Mouse (Mus musculus) neural tube, embryonic 14.5 days (tissue): ENCODE results near the gene Ccr4. TPM values are rescaled to one million over a fixed set of nuclear protein-coding genes. Genes with fewer than 3 reads are reported as not detected.

Experiments
- ATAC-seq: fragments of 200-750 bp; cut with Nextera tagmentation; 2 replicates; pipeline ENCODE4 v1.8.0; 2017; ENCODE audit warnings: low read depth, mild to moderate bottlenecking, moderate TSS enrichment, moderate library complexity
- H3K27ac ChIP-seq: fragments of 300-500 bp; sonication (generic); 2 replicates; pipeline ENCODE4 v1.5.1; 2014; ENCODE audit warnings: low read depth, mild to moderate bottlenecking, control low read depth, low read length, moderate library complexity, mixed read lengths
- H3K27me3 ChIP-seq: fragments of 300-500 bp; sonication (generic); 2 replicates; pipeline ENCODE4 v1.6.1; 2014; ENCODE audit warnings: low read length; ENCODE audit not compliant: control insufficient read depth, insufficient read depth
- H3K36me3 ChIP-seq: fragments of 300-500 bp; sonication (generic); 2 replicates; pipeline ENCODE4 v1.6.1; 2014; ENCODE audit warnings: low read length, mixed read lengths; ENCODE audit not compliant: control insufficient read depth, insufficient read depth
- H3K4me1 ChIP-seq: fragments of 300-500 bp; sonication (generic); 2 replicates; pipeline ENCODE4 v1.6.1; 2014; ENCODE audit warnings: low read length; ENCODE audit not compliant: control insufficient read depth, insufficient read depth
- H3K4me2 ChIP-seq: fragments of 300-500 bp; sonication (generic); 2 replicates; pipeline ENCODE4 v1.6.1; 2014; ENCODE audit warnings: mild to moderate bottlenecking, low read depth, low read length, control low read depth
- H3K4me3 ChIP-seq: fragments of 300-500 bp; sonication (generic); 2 replicates; pipeline ENCODE4 v1.5.1; 2014; ENCODE audit warnings: low read depth, low read length, control low read depth, mixed read lengths
- H3K9ac ChIP-seq: fragments of 300-500 bp; sonication (generic); replicated peaks from 2 replicates; pipeline ENCODE4 v1.6.1; 2014; ENCODE audit warnings: low read depth, mild to moderate bottlenecking, control low read depth, low read length, mixed read lengths
- H3K9me3 ChIP-seq: fragments of 300-500 bp; sonication (generic); 2 replicates; pipeline ENCODE4 v1.6.1; 2016; ENCODE audit warnings: low read length; ENCODE audit not compliant: control insufficient read depth
- WGBS: fragments of 180-500 bp; shearing (Covaris S2); extraction: QIAGEN DNeasy Blood & Tissue Kit; methylation state at CpG from one replicate; pipeline ENCODE4 v1.1.7; 2014; 5-methylcytosine and 5-hydroxymethylcytosine counted together
- polyA plus RNA-seq: library from polyadenylated mRNA; unstranded; fragments of >200 nt; fragmentation: Nextera tagmentation; extraction: Ambion mirVana; gene quantifications from 2 replicates; pipeline ENCODE4 v1.2.1, GENCODE M21; 2014

Ccr4 gene
- polyA plus RNA-seq, 1 experiment from 2014 or later = not detected

GRCm38 (mm10) chr9:114468701-114469100 lies 36.0 kb downstream of the Ccr4 start:
- Histone ChIP-seq H3K4me3 (no peak overlapping the region), H3K27ac (no peak overlapping the region), H3K4me2 (no peak overlapping the region), H3K9ac (no peak overlapping the region), H3K4me1 (no peaks in the 10 kb centered on the region), H3K36me3 (peaks cover 4% of the 10 kb centered on the region; the same call in 1 of the 2 replicates), H3K9me3 (no peaks in the 10 kb centered on the region), H3K27me3 (no peaks in the 10 kb centered on the region)
- no peak for ATAC-seq
- 95% methylated on average over 4 of the region's 4 CpGs for WGBS

GRCm38 (mm10) chr9:114468217-114468616 lies 36.5 kb downstream of the Ccr4 start:
- no peak overlapping the region for H3K4me2 ChIP-seq
- ATAC-seq = no peak
- no peak overlapping the region for H3K9ac ChIP-seq
- H3K36me3 ChIP-seq = peaks cover 4% of the 10 kb centered on the region; the same call in 1 of the 2 replicates
- H3K4me3 ChIP-seq = no peak overlapping the region
- no peak overlapping the region for H3K27ac ChIP-seq
- H3K4me1 ChIP-seq = no peaks in the 10 kb centered on the region
- H3K9me3 ChIP-seq = no peaks in the 10 kb centered on the region
- WGBS = 91% methylated on average over 5 of the region's 5 CpGs
- H3K27me3 ChIP-seq = no peaks in the 10 kb centered on the region

GRCm38 (mm10) chr9:114466871-114467270 lies 37.8 kb downstream of the Ccr4 start:
- no peaks in the 10 kb centered on the region for H3K4me1 ChIP-seq
- H3K9me3 ChIP-seq = no peaks in the 10 kb centered on the region
- 78% methylated on average over 7 of the region's 7 CpGs for WGBS
- peaks cover 4% of the 10 kb centered on the region; the same call in 1 of the 2 replicates for H3K36me3 ChIP-seq
- H3K9ac ChIP-seq = no peak overlapping the region
- H3K27me3 ChIP-seq = no peaks in the 10 kb centered on the region
- H3K4me3 ChIP-seq = no peak overlapping the region
- no peak overlapping the region for H3K4me2 ChIP-seq
- H3K27ac ChIP-seq = no peak overlapping the region
- ATAC-seq = no peak

- no peak for ATAC-seq
- no peak overlapping the region for H3K4me2 ChIP-seq
- H3K36me3 ChIP-seq = peaks cover 4% of the 10 kb centered on the region; the same call in 1 of the 2 replicates
- H3K9ac ChIP-seq = no peak overlapping the region
- WGBS = 83% methylated on average over 6 of the region's 6 CpGs
- H3K4me1 ChIP-seq = no peaks in the 10 kb centered on the region
- no peak overlapping the region for H3K27ac ChIP-seq
- no peak overlapping the region for H3K4me3 ChIP-seq
- no peaks in the 10 kb centered on the region for H3K27me3 ChIP-seq
- H3K9me3 ChIP-seq = no peaks in the 10 kb centered on the region
Measured at GRCm38 (mm10) chr9:114465442-114465841, 39.3 kb downstream of the Ccr4 start.

- Histone ChIP-seq H3K27ac (no peak overlapping the region), H3K36me3 (peaks cover 5% of the 10 kb centered on the region; the same call in 1 of the 2 replicates), H3K4me3 (no peak overlapping the region), H3K9me3 (no peaks in the 10 kb centered on the region), H3K4me2 (no peak overlapping the region), H3K9ac (no peak overlapping the region), H3K4me1 (no peaks in the 10 kb centered on the region), H3K27me3 (no peaks in the 10 kb centered on the region)
- ATAC-seq = no peak
- WGBS = 90% methylated on average over 7 of the region's 7 CpGs
Measured at GRCm38 (mm10) chr9:114462569-114462968, 42.1 kb downstream of the Ccr4 start.

- no peak for ATAC-seq
- H3K9me3 ChIP-seq = no peaks in the 10 kb centered on the region
- H3K27me3 ChIP-seq = no peaks in the 10 kb centered on the region
- no peak overlapping the region for H3K4me2 ChIP-seq
- H3K4me3 ChIP-seq = no peak overlapping the region
- no peaks in the 10 kb centered on the region for H3K4me1 ChIP-seq
- H3K36me3 ChIP-seq = peaks cover 10% of the 10 kb centered on the region; the same call in 1 of the 2 replicates
- 87% methylated on average over 3 of the region's 3 CpGs for WGBS
- H3K27ac ChIP-seq = no peak overlapping the region
- H3K9ac ChIP-seq = no peak overlapping the region
Measured at GRCm38 (mm10) chr9:114458436-114458835, 46.3 kb downstream of the Ccr4 start.

GRCm38 (mm10) chr9:114455420-114455819 lies 49.3 kb downstream of the Ccr4 start:
- no peak overlapping the region for H3K9ac ChIP-seq
- ATAC-seq = no peak
- no peaks in the 10 kb centered on the region for H3K9me3 ChIP-seq
- no peaks in the 10 kb centered on the region for H3K27me3 ChIP-seq
- H3K36me3 ChIP-seq = peaks cover 10% of the 10 kb centered on the region; the same call in 1 of the 2 replicates
- no peak overlapping the region for H3K27ac ChIP-seq
- no peak overlapping the region for H3K4me2 ChIP-seq
- H3K4me1 ChIP-seq = no peaks in the 10 kb centered on the region
- 94% methylated on average over 2 of the region's 2 CpGs for WGBS
- H3K4me3 ChIP-seq = no peak overlapping the region

GRCm38 (mm10) chr9:114452418-114452817 lies 52.3 kb downstream of the Ccr4 start:
- H3K9ac ChIP-seq = no peak overlapping the region
- no peak overlapping the region for H3K4me3 ChIP-seq
- H3K36me3 ChIP-seq = peaks cover 8% of the 10 kb centered on the region; the same call in 1 of the 2 replicates
- H3K27me3 ChIP-seq = no peaks in the 10 kb centered on the region
- no peak overlapping the region for H3K27ac ChIP-seq
- no peaks in the 10 kb centered on the region for H3K9me3 ChIP-seq
- no peak for ATAC-seq
- H3K4me2 ChIP-seq = no peak overlapping the region
- H3K4me1 ChIP-seq = no peaks in the 10 kb centered on the region
- WGBS = 95% methylated on average over 6 of the region's 6 CpGs

- ATAC-seq = no peak
- Histone ChIP-seq H3K4me2 (no peak overlapping the region), H3K4me3 (no peak overlapping the region), H3K4me1 (no peaks in the 10 kb centered on the region), H3K27ac (no peak overlapping the region), H3K9me3 (no peaks in the 10 kb centered on the region), H3K36me3 (0 out of 2 replicates have a peak, but pooled peaks cover 6% of the 10 kb centered on the region), H3K27me3 (no peaks in the 10 kb centered on the region), H3K9ac (no peak overlapping the region)
- WGBS = 89% methylated on average over 7 of the region's 7 CpGs
Measured at GRCm38 (mm10) chr9:114451615-114452014, 53.1 kb downstream of the Ccr4 start.
